Mouse (Mus musculus): ENCODE measurements around the gene Nt5c3b. TPM values are rescaled to one million over a fixed set of nuclear protein-coding genes. Genes with fewer than 3 reads are reported as not detected.
A peak's percentile ranks its signal among the peaks of the same experiment; 100 is the strongest.

The Nt5c3b gene
- polyA plus RNA-seq, 1 experiment, result 40.8 TPM

DNA sequence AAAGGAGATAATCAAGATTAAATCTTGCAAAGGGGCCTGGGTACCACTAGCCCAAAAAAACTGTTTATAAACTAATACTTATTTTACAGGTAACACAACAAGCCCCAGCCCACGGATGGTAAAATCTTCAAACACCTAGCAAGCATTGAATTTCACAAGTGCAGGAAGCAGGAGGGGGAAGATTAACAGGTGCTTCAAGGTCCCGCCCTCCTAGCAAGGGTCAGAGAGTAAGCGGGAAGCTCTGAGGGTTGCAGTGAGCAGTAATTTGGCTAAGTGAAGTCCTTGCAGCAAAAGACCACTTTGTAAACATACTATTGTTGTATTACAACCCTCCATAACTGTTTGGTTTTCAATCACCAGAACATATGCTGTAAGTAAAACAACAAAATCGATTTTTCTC is 15.6 kb upstream of the Nt5c3b start:
- Histone ChIP-seq H3K27me3 (ENCODE audit: control insufficient read depth, insufficient read depth, low read length) (no peaks in the 10 kb centered on the region), H3K36me3 (ENCODE audit: control insufficient read depth, insufficient read depth, low read length) (peaks cover 7% of the 10 kb centered on the region; the same call in 1 of the 2 replicates), H3K4me1 (ENCODE audit: control insufficient read depth, insufficient read depth, insufficient read length) (no peaks in the 10 kb centered on the region; the same call in none of the 2 replicates), H3K27ac (ENCODE audit: insufficient read depth, low read length) (no peak overlapping the region), H3K4me3 (ENCODE audit: extremely low read depth, insufficient read depth, insufficient read length) (no peak overlapping the region)
- no peak for DNase-seq (ENCODE audit: low read depth in 1 of 2, low spot score in 2 of 2)
- no peak for TF ChIP-seq POLR2A (IDR thresholded peaks at IDR 0.05; ENCODE audit: low read depth, low read length)
- no peak for TF ChIP-seq CTCF (IDR thresholded peaks at IDR 0.05; ENCODE audit: extremely low read depth, insufficient read depth, insufficient read length, insufficient replicate concordance)
- WGBS, result 83% methylated on average over 4 of the region's 4 CpGs

- Histone ChIP-seq H3K27ac (ENCODE audit: insufficient read depth, low read length) (no peak overlapping the region), H3K36me3 (ENCODE audit: control insufficient read depth, insufficient read depth, low read length) (no peaks in the 10 kb centered on the region), H3K4me3 (ENCODE audit: extremely low read depth, insufficient read depth, insufficient read length) (no peak overlapping the region), H3K27me3 (ENCODE audit: control insufficient read depth, insufficient read depth, low read length) (no peaks in the 10 kb centered on the region), H3K4me1 (ENCODE audit: control insufficient read depth, insufficient read depth, insufficient read length) (peaks cover 6% of the 10 kb centered on the region)
- no peak for DNase-seq (ENCODE audit: low read depth in 1 of 2, low spot score in 2 of 2)
- WGBS, result 85% methylated on average over 6 of the region's 6 CpGs
- TF ChIP-seq CTCF (IDR thresholded peaks at IDR 0.05; ENCODE audit: extremely low read depth, insufficient read depth, insufficient read length, insufficient replicate concordance) (no peak), POLR2A (IDR thresholded peaks at IDR 0.05; ENCODE audit: low read depth, low read length) (no peak)
Observed at GRCm38 (mm10) chr11:100442625-100443024, 1.0 kb upstream of the Nt5c3b start.

DNA sequence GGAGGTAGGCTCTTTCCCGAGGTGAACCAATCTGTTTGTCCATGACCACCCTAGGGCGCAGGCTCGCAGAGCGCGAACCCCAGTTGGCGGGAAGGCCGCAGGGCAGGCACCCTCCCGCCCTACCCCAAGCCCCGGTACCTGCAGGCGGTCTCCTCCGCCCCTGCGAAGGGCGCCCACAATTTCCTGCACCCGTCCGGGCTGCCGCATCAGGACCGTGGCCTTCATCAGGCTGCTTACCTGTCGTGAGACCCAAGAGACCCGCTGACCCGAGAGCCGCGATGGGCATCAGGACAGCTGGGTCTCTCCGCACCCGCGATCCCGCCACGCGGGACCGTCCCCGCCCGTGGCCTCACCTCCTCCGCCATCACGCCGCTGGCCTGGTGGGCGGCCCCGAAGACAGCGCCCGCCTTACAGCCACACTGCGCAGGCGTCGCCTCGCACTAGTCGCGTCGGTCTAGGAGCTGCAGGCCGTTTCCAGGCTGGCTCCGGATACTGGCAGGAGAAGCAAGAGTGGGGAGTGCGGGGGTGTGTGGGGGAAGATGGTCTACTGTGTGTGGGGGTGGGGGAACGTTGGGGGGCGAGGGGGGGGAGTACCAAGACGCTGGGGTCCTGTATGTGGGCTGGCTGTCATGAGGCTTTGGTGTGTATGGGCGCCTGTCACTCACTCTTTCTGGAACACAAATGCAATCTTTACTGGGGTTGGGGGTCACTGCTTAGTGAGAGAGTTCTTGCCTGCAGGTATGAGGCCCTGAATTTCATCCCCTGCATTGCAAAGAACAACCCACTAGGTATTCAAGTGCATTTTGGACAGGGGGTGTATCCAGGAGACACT is 701 bp downstream of the Nt5c3b start:
- Histone ChIP-seq H3K4me3 (ENCODE audit: extremely low read depth, insufficient read depth, insufficient read length) (peak overlapping the region; percentile 77), H3K36me3 (ENCODE audit: control insufficient read depth, insufficient read depth, low read length) (peaks cover 3% of the 10 kb centered on the region), H3K27me3 (ENCODE audit: control insufficient read depth, insufficient read depth, low read length) (no peaks in the 10 kb centered on the region), H3K4me1 (ENCODE audit: control insufficient read depth, insufficient read depth, insufficient read length) (peaks cover 6% of the 10 kb centered on the region), H3K27ac (ENCODE audit: insufficient read depth, low read length) (peak overlapping the region; percentile 80)
- peak; percentile 96 for TF ChIP-seq POLR2A (IDR thresholded peaks at IDR 0.05; ENCODE audit: low read depth, low read length)
- TF ChIP-seq CTCF (IDR thresholded peaks at IDR 0.05; ENCODE audit: extremely low read depth, insufficient read depth, insufficient read length, insufficient replicate concordance), result no peak
- 1% methylated on average over 49 of the region's 52 CpGs for WGBS
- peak; percentile 53 to 83 for DNase-seq (ENCODE audit: low read depth in 1 of 2, low spot score in 2 of 2)

DNA sequence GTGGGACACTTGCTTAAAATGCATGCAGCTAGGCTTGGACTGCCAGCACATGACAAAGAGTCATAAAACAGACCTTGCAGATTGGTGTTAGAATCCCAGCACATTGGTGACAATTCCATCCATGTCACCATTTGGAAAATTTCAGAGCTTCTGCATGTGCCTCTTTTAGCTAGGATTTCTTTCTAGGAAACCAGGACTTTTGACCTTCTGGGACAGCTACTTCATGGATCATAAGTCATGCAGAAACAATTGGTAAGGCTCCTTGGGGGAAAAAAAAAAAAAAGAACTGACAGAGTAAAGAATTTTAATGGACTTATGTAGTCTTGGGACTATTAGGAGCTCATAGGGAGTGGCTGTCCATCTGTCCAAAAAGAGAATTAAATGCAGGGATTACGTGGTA is 3.7 kb downstream of the Nt5c3b start:
- no peak for DNase-seq (ENCODE audit: low read depth in 1 of 2, low spot score in 2 of 2)
- no peaks in the 10 kb centered on the region for H3K27me3 ChIP-seq (ENCODE audit: control insufficient read depth, insufficient read depth, low read length)
- H3K4me1 ChIP-seq (ENCODE audit: control insufficient read depth, insufficient read depth, insufficient read length), result peaks cover 6% of the 10 kb centered on the region
- no peak overlapping the region for H3K27ac ChIP-seq (ENCODE audit: insufficient read depth, low read length)
- WGBS, result 87% methylated on average over 1 of the region's 1 CpGs
- TF ChIP-seq POLR2A (IDR thresholded peaks at IDR 0.05; ENCODE audit: low read depth, low read length) (no peak), CTCF (IDR thresholded peaks at IDR 0.05; ENCODE audit: extremely low read depth, insufficient read depth, insufficient read length, insufficient replicate concordance) (no peak)
- peaks cover 9% of the 10 kb centered on the region for H3K36me3 ChIP-seq (ENCODE audit: control insufficient read depth, insufficient read depth, low read length)
- H3K4me3 ChIP-seq (ENCODE audit: extremely low read depth, insufficient read depth, insufficient read length), result no peak overlapping the region

GRCm38 (mm10) chr11:100435678-100436246 is 5.8 kb downstream of the Nt5c3b start:
- TF ChIP-seq POLR2A (IDR thresholded peaks at IDR 0.05; ENCODE audit: low read depth, low read length) (no peak), CTCF (IDR thresholded peaks at IDR 0.05; ENCODE audit: extremely low read depth, insufficient read depth, insufficient read length, insufficient replicate concordance) (no peak)

GRCm38 (mm10) chr11:100432002-100432401 is 9.6 kb downstream of the Nt5c3b start:
- Histone ChIP-seq H3K36me3 (ENCODE audit: control insufficient read depth, insufficient read depth, low read length) (peaks cover 15% of the 10 kb centered on the region), H3K4me3 (ENCODE audit: extremely low read depth, insufficient read depth, insufficient read length) (no peak overlapping the region), H3K4me1 (ENCODE audit: control insufficient read depth, insufficient read depth, insufficient read length) (no peaks in the 10 kb centered on the region), H3K27me3 (ENCODE audit: control insufficient read depth, insufficient read depth, low read length) (no peaks in the 10 kb centered on the region), H3K27ac (ENCODE audit: insufficient read depth, low read length) (no peak overlapping the region)
- no peak for DNase-seq (ENCODE audit: low read depth in 1 of 2, low spot score in 2 of 2)
- WGBS, result 91% methylated on average over 5 of the region's 5 CpGs
- TF ChIP-seq POLR2A (IDR thresholded peaks at IDR 0.05; ENCODE audit: low read depth, low read length), result no peak
- TF ChIP-seq CTCF (IDR thresholded peaks at IDR 0.05; ENCODE audit: extremely low read depth, insufficient read depth, insufficient read length, insufficient replicate concordance), result no peak

More at GRCm38 (mm10) chr11:100435678-100436246, 5.8 kb downstream of the Nt5c3b start:
- no peak for DNase-seq (ENCODE audit: low read depth in 1 of 2, low spot score in 2 of 2)
- no peaks in the 10 kb centered on the region for H3K27me3 ChIP-seq (ENCODE audit: control insufficient read depth, insufficient read depth, low read length)
- peaks cover 9% of the 10 kb centered on the region for H3K36me3 ChIP-seq (ENCODE audit: control insufficient read depth, insufficient read depth, low read length)
- no peak overlapping the region for H3K27ac ChIP-seq (ENCODE audit: insufficient read depth, low read length)
- H3K4me1 ChIP-seq (ENCODE audit: control insufficient read depth, insufficient read depth, insufficient read length), result peaks cover 2% of the 10 kb centered on the region; the same call in 1 of the 2 replicates
- WGBS, result 86% methylated on average over 9 of the region's 9 CpGs
- H3K4me3 ChIP-seq (ENCODE audit: extremely low read depth, insufficient read depth, insufficient read length), result no peak overlapping the region
